ENCODE assay signal across 22 mouse cellular contexts in genomic region chr7:130786708-130787107, GRCm38 (mm10). TPM values are rescaled to one million over a fixed set of nuclear protein-coding genes. Genes with fewer than 3 reads are reported as not detected.
DNase-seq lines count a peak whose midpoint lies in the region; ATAC-seq and TF ChIP-seq lines count a peak whose summit lies in the region.
"Had no signal": no experiment of that assay in that cellular context is flagged by ENCODE, and none has a peak within 500 bp of the region (broad histone marks: within the 10 kb centered on the region; RNA-seq: fewer than 3 reads in every experiment).

No protein-coding gene starts in this region.

- H3K27me3 ChIP-seq in heart, postnatal 0 days (ENCODE audit: control insufficient read depth, insufficient read depth, low read length): no peaks in the 10 kb centered on the region
- H3K27me3 ChIP-seq: intestine, embryonic 15.5 days; kidney, embryonic 15.5 days; midbrain, embryonic 12.5 days had no signal

- no peak overlapping the region for H3K4me3 ChIP-seq in gastrocnemius, adult 2 months
- no peak overlapping the region for H3K4me3 ChIP-seq in heart, postnatal 0 days (ENCODE audit: low read depth, low read length)
- H3K4me3 ChIP-seq: intestine, embryonic 15.5 days; kidney, embryonic 15.5 days; limb, embryonic 10.5 days; midbrain, embryonic 12.5 days had no signal

- 0 out of 2 replicates have a peak, but pooled peaks have one; percentile 27 for ATAC-seq in heart, postnatal 0 days (ENCODE audit: insufficient read depth, low read depth)
- ATAC-seq: forebrain, embryonic 14.5 days; hindbrain, embryonic 16.5 days had no signal

- H3K4me1 ChIP-seq in heart, postnatal 0 days (ENCODE audit: control insufficient read depth, insufficient read depth): peaks cover 10% of the 10 kb centered on the region; the same call in 1 of the 2 replicates
- H3K4me1 ChIP-seq: midbrain, embryonic 12.5 days had no signal

- no peaks in the 10 kb centered on the region for H3K36me3 ChIP-seq in heart, postnatal 0 days (replicated peaks; ENCODE audit: control insufficient read depth, insufficient read depth, low read length)
- H3K36me3 ChIP-seq: intestine, embryonic 15.5 days; kidney, embryonic 15.5 days; limb, embryonic 10.5 days; midbrain, embryonic 12.5 days had no signal

- TF ChIP-seq EP300 in heart, postnatal 0 days (IDR thresholded peaks at IDR 0.05; ENCODE audit: low read depth): no peak

- DNase-seq in gastrocnemius, adult 2 months: no peak
- no peak for DNase-seq in gastrocnemius, postnatal 14 days
- no peak for DNase-seq in heart, postnatal 0 days (ENCODE audit: low spot score)
- no peak for DNase-seq in heart, postnatal 36 days
- DNase-seq in ovary, adult 18-20 months (ENCODE audit: low spot score): peak; percentile 85
- no peak for DNase-seq in ovary, postnatal 14 days (ENCODE audit: low spot score)
- DNase-seq in skeletal muscle tissue, adult 2 months (ENCODE audit: low read depth, low spot score): peak; percentile 36
- DNase-seq in cerebellum, adult 9-10 months: no peak
- DNase-seq: cerebellum, adult 8-10 months; gastrocnemius, postnatal 10 days; liver; lung, postnatal 10 days; thymus, postnatal 14 days had no signal

- no peak overlapping the region for H3K4me2 ChIP-seq in heart, postnatal 0 days (ENCODE audit: low read depth, low read length)
- H3K4me2 ChIP-seq: intestine, embryonic 15.5 days; kidney, embryonic 15.5 days; midbrain, embryonic 12.5 days had no signal

- H3K9ac ChIP-seq in heart, postnatal 0 days (replicated peaks; ENCODE audit: low read depth, low read length): no peak overlapping the region
- H3K9ac ChIP-seq: intestine, embryonic 15.5 days; kidney, embryonic 15.5 days; midbrain, embryonic 12.5 days had no signal

- intact Hi-C loops in gastrocnemius, adult 2 months (cut with DNase I): no loop called here
- intact Hi-C loops in gastrocnemius, postnatal 14 days (cut with DNase I; ENCODE audit: low total_unique reads): no loop called here
- intact Hi-C loops in heart, postnatal 36 days (cut with DNase I): no loop called here

- no peaks in the 10 kb centered on the region for H3K9me3 ChIP-seq in heart, postnatal 0 days (replicated peaks; ENCODE audit: control insufficient read depth, low read length)
- H3K9me3 ChIP-seq: intestine, embryonic 15.5 days; kidney, embryonic 15.5 days; limb, embryonic 10.5 days; midbrain, embryonic 12.5 days had no signal

- peak overlapping the region; percentile 29; the same call in 1 of the 2 replicates for H3K27ac ChIP-seq in gastrocnemius, adult 2 months
- H3K27ac ChIP-seq in heart, postnatal 0 days (ENCODE audit: low read depth): no peak overlapping the region
- H3K27ac ChIP-seq: intestine, embryonic 15.5 days; kidney, embryonic 15.5 days; limb, embryonic 10.5 days; midbrain, embryonic 12.5 days had no signal

- WGBS in heart, postnatal 0 days: 38% methylated on average over 5 of the region's 5 CpGs

- TF ChIP-seq CTCF in gastrocnemius, adult 2 months (IDR thresholded peaks at IDR 0.05): no peak
- no peak for TF ChIP-seq CTCF in heart, postnatal 0 days (IDR thresholded peaks at IDR 0.05; ENCODE audit: low read depth)

RNA-seq across cellular contexts. Expression of gene Btbd16, which starts 12.8 kb away (rescaled TPM):
- total RNA-seq in gastrocnemius, adult 2 months (2021): not detected
- total RNA-seq in gastrocnemius, postnatal 14 days (2021): under 1 TPM in 1 of 2 experiments, not detected in 1; 0.14 TPM
- total RNA-seq in heart, postnatal 0 days (2014; rRNA removed; ENCODE audit: low replicate concordance): not detected in 2 replicates
- polyA plus RNA-seq in heart, postnatal 0 days (2015; fragmentation: Nextera tagmentation; extraction: Ambion mirVana): 0.12 and 0.25 TPM in 2 replicates
- total RNA-seq in heart, postnatal 36 days (2021): not detected
- total RNA-seq: neutrophil, adult 5-6 weeks had no signal
- polyA plus RNA-seq: brain, embryonic 14.5 days; embryonic facial prominence, embryonic 14.5 days; forebrain, embryonic 14.5 days; hindbrain, embryonic 16.5 days; kidney, embryonic 15.5 days; limb, embryonic 10.5 days; midbrain, embryonic 12.5 days had no signal

Comparison
In these comparisons a context has a peak if more than half of its experiments do, and no peak if none do; other contexts are left out.
1. DNase-seq: peak in ovary, adult 18-20 months (single experiment) and skeletal muscle tissue, adult 2 months (single experiment); none in gastrocnemius, adult 2 months (single experiment), gastrocnemius, postnatal 14 days (single experiment), heart, postnatal 0 days (single experiment), heart, postnatal 36 days (0 of 2), ovary, postnatal 14 days (single experiment) and cerebellum, adult 9-10 months (single experiment).